In the genomic region with DNA sequence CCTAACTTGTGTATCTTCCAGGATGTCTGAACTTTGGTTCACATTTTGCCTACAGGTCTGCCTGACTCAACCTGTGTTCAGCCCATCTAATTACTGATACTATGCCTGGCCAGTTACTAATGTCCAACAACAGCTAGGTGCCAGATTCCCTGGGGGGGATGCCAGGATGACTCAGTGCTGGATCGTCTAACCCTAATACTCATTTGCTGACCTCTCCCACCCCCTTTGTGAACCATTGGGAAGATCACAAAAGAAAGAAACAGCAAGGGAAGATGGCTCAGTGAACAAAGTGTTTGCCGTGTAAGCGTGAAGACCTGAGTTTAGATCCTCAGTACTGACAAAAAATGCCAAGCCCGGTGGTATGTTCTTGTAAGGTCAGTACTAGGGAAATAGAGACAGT, we compare ENCODE assay signal across 26 mouse cellular contexts.
"Had no signal": no experiment of that assay in that cellular context is flagged by ENCODE, and none has a peak within 500 bp of the region (broad histone marks: within the 10 kb centered on the region; RNA-seq: fewer than 3 reads in every experiment).

No protein-coding gene starts in this region.

- H3K27ac ChIP-seq: embryonic facial prominence, embryonic 10.5 days; embryonic facial prominence, embryonic 12.5 days; embryonic facial prominence, embryonic 13.5 days; embryonic facial prominence, embryonic 15.5 days; forebrain, embryonic 10.5 days; forebrain, embryonic 12.5 days; forebrain, embryonic 13.5 days; forebrain, embryonic 15.5 days; gastrocnemius, adult 2 months; heart, adult 2 months; heart, embryonic 10.5 days had no signal

- DNase-seq: cerebellum, adult 9-11 months; cerebellum, postnatal 10 days; cerebellum, postnatal 14 days; cerebellum, postnatal 25 days; cerebellum, postnatal 36 days; embryo, embryonic 11 days; forebrain, postnatal 0 days; gastrocnemius, adult 2 months; gastrocnemius, postnatal 10 days; gastrocnemius, postnatal 14 days; gastrocnemius, postnatal 25 days; gastrocnemius, postnatal 36 days; heart, adult 18-20 months; heart, adult 2 months had no signal

- H3K9ac ChIP-seq: embryonic facial prominence, embryonic 12.5 days; embryonic facial prominence, embryonic 13.5 days; embryonic facial prominence, embryonic 15.5 days; forebrain, embryonic 12.5 days; forebrain, embryonic 13.5 days; forebrain, embryonic 15.5 days; forebrain, postnatal 0 days had no signal

- H3K4me2 ChIP-seq: embryonic facial prominence, embryonic 12.5 days; embryonic facial prominence, embryonic 13.5 days; embryonic facial prominence, embryonic 15.5 days; forebrain, embryonic 12.5 days; forebrain, embryonic 13.5 days; forebrain, embryonic 15.5 days had no signal

- H3K4me3 ChIP-seq: embryonic facial prominence, embryonic 10.5 days; embryonic facial prominence, embryonic 12.5 days; embryonic facial prominence, embryonic 13.5 days; embryonic facial prominence, embryonic 15.5 days; erythroblast, embryonic 14.5 days; forebrain, embryonic 10.5 days; forebrain, embryonic 12.5 days; forebrain, embryonic 13.5 days; forebrain, embryonic 15.5 days; gastrocnemius, adult 2 months; heart, adult 2 months; heart, embryonic 10.5 days had no signal

- H3K36me3 ChIP-seq: embryonic facial prominence, embryonic 10.5 days; embryonic facial prominence, embryonic 12.5 days; embryonic facial prominence, embryonic 13.5 days; embryonic facial prominence, embryonic 15.5 days; forebrain, embryonic 10.5 days; forebrain, embryonic 12.5 days; forebrain, embryonic 15.5 days; heart, embryonic 10.5 days had no signal

- H3K4me1 ChIP-seq: embryonic facial prominence, embryonic 10.5 days; embryonic facial prominence, embryonic 12.5 days; embryonic facial prominence, embryonic 15.5 days; forebrain, embryonic 10.5 days; forebrain, embryonic 12.5 days; forebrain, embryonic 13.5 days; forebrain, embryonic 15.5 days; heart, embryonic 10.5 days had no signal

- H3K9me3 ChIP-seq: embryonic facial prominence, embryonic 10.5 days; embryonic facial prominence, embryonic 12.5 days; embryonic facial prominence, embryonic 13.5 days; embryonic facial prominence, embryonic 15.5 days; forebrain, embryonic 10.5 days; forebrain, embryonic 12.5 days; forebrain, embryonic 13.5 days; forebrain, embryonic 15.5 days; heart, embryonic 10.5 days had no signal

- ATAC-seq: forebrain, embryonic 13.5 days; forebrain, embryonic 14.5 days; forebrain, embryonic 15.5 days; forebrain, embryonic 16.5 days; forebrain, postnatal 0 days had no signal

- H3K27me3 ChIP-seq: embryonic facial prominence, embryonic 12.5 days; embryonic facial prominence, embryonic 13.5 days; embryonic facial prominence, embryonic 15.5 days; forebrain, embryonic 12.5 days; forebrain, embryonic 13.5 days; forebrain, embryonic 15.5 days had no signal
